Mouse (Mus musculus) layer of hippocampus, postnatal 10 days (tissue): ENCODE measurements around the gene Trub2. TPM values are rescaled to one million over a fixed set of nuclear protein-coding genes. Genes with fewer than 3 reads are reported as not detected.
A peak's percentile ranks its signal among the peaks of the same experiment; 100 is the strongest.

Experiments
- DNase-seq, 2 experiments: peaks; one replicate each; pipeline ENCODE4 v3.0.0; 2021; ENCODE audit warnings: low spot score in 2 of 2
- long read RNA-seq: library from polyadenylated mRNA; stranded (forward); transcript quantifications from one replicate; pipeline ENCODE4 v2.0.0, GENCODE M21; 2023
- total RNA-seq, 2 experiments: library from RNA; stranded (reverse); gene quantifications; 2 replicates each; pipeline ENCODE4 v1.2.3; 2021

The Trub2 gene
- total RNA-seq = 10 to 100 TPM; 47.7 to 59.7 TPM
- long read RNA-seq, transcript Trub2-201 (8 exons, 3,408 nt) = major isoform, 6 of 26 reads
- long read RNA-seq, partial matches to known transcripts = 6 of 26 reads
- long read RNA-seq, other reads (novel, unspliced or antisense) = 13 of 26 reads

DNA sequence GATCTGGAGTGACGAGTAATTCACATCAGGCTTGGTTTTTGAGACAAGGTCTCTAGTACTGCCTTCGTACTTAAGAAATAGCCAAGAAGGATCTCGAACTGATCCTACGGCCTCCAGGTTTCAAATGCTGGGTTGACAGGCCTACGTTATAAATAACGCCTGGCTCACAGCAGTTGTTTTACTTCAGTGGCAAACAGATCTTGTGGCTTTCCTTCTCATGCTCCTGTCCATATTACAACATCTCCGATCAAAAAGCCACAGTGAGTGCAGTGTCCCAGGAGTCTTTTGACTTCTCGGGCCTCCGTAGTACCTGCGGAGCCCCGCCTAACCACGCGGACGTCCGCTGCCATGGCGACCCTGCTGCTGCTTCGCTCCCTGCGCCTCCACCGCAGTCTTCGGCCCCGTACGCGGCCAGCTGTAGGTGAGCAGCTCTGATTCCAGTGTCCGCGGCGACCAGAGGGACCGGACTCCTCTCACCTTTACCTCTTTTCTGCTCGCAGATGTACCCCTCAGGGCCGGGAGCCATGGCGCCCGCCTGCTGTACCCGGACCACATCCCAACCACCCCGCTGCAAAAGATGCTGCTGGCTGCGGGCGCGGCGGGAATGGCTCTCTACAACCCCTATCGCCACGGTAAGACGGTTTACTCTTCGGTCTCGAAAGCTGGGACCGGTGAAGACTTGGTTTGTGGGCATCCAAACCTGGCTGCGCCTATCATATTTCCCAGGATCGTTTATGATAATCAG, at the start of gene Trub2:
Gene Trub2 (minus strand): TSS at position 566 of the 745 bp plus-strand sequence.
- peak; percentile 77 to 81 for DNase-seq

GRCm38 (mm10) chr2:29835391-29835899, 47.1 kb upstream of the Trub2 start:
- no peak for DNase-seq

DNA sequence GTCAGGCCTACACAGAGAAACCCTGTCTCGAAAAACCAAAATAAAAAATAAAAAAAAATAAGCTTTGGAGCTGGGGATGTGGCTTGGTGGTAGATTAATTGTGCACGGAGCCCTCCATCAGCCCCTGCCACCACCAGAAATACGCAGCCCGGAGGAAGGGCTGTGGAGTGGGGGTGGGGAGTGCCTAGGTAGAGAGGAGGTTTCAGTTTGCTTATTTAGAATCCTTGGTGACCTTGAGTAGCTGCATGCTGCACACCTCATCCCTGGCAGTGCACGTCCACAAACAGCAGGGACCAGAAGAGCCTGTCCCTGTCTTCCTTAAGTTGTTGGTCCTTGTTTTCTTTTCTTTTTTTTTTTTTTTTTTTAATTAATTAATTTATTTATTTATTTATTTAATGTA, 45.5 kb upstream of the Trub2 start:
- no peak for DNase-seq

GRCm38 (mm10) chr2:29831106-29831505, 42.8 kb upstream of the Trub2 start:
- DNase-seq = no peak

GRCm38 (mm10) chr2:29827709-29828024, 39.4 kb upstream of the Trub2 start:
- no peak for DNase-seq

GRCm38 (mm10) chr2:29826926-29827708, 38.8 kb upstream of the Trub2 start:
- peak; percentile 88 to 93 for DNase-seq

DNA sequence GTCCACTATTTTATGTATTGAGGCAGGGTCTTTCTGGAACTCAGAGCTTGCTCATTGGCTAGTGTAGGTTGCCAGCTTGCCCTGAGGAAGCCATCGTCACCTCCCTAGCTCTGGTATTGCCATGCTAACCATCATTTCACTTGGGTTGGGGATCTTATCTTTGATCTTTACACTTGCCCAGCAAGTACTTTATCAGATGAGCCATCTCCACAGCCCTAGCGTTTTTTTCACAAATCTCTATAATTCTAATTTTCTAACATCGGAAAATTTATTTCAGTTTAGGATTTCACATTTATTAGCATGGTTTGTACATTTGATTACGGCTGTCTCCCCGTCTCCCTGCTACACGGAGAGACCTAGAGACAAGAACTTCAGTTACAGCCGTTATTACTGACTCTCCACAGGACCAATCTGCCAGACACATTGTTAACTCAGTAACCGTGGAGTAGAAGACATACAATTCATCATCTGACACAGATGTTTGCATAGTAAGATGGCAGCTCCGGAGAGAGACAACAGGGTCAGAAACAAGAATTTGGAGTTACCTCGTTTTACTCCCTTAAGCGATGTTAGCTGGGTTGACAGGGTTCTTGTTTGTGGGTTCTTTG, 38.1 kb upstream of the Trub2 start:
- DNase-seq = no peak

- DNase-seq = peak; percentile 65 to 70
Measured at GRCm38 (mm10) chr2:29820025-29820817, 31.9 kb upstream of the Trub2 start, which contains the start of gene Urm1. Gene Urm1, plus strand, starts transcription at chr2:29820075.

- DNase-seq = no peak
Measured at GRCm38 (mm10) chr2:29819363-29819762, 31.1 kb upstream of the Trub2 start.

GRCm38 (mm10) chr2:29817426-29818232, 29.3 kb upstream of the Trub2 start:
- peak; percentile 93 to 94 for DNase-seq

GRCm38 (mm10) chr2:29815678-29816371, 27.5 kb upstream of the Trub2 start:
- no peak for DNase-seq

- DNase-seq = no peak
Measured at GRCm38 (mm10) chr2:29803400-29803831, 15.1 kb upstream of the Trub2 start.

DNA sequence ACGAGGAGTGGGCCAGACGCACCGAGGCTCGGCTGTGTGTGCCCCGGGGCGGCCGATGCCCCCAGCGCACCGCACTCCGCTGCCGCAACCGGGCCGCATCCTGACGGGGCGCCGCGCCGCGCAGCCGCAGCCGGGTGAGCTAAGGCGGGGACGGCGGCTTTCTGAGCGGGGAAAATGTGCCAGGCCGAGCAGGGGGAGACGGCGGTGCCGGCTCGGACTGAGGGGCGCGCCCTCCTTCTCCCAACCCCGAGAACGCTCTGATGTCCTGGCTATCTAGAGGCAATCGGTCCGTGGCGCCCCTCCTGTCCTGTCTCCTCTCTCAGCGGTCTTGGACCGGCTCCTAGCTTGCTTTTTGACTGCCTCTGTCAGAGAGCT, 14.5 kb upstream of the Trub2 start:
- DNase-seq = peak in 1 of 2 experiments; percentile 63

DNA sequence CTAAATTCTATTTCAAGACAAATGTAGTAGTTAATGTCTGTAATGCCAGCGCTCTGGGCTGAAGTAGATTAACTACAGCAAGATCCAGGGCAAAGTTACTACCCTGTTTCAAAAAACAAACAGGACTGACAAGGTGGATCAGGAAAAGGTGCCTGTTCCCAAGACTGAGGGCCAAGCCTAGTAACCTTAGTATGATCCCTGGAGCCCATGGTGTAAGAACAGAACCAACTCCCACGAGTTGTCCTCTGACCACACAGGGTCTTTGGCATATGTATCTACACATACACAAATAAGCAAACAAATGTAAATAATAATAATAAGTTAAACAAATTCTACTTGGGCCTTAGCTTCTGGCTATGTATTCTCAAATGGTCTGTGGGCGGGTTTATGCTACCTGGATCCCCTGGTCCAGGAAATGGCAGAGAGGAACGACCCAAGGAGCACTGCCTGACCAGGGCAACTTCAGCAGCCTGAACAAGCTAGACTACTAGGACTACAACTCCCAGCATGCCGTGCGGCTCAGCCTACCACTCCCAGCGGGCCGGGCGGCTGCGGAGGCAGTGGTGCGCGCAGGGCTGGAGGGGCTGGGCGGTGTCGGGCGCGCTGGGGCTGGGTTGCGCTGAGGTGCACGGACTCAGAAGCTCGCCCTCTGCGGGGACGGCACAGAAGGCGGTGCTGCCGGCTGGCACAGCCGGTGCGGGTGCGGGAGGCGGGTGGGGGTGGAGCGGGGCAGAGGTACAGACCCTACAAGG, 13.9 kb upstream of the Trub2 start, which contains the start of gene Slc27a4:
Gene Slc27a4 (plus strand): TSS at position 560 of the 752 bp plus-strand sequence.
- DNase-seq = peak; percentile 96 to 98

DNA sequence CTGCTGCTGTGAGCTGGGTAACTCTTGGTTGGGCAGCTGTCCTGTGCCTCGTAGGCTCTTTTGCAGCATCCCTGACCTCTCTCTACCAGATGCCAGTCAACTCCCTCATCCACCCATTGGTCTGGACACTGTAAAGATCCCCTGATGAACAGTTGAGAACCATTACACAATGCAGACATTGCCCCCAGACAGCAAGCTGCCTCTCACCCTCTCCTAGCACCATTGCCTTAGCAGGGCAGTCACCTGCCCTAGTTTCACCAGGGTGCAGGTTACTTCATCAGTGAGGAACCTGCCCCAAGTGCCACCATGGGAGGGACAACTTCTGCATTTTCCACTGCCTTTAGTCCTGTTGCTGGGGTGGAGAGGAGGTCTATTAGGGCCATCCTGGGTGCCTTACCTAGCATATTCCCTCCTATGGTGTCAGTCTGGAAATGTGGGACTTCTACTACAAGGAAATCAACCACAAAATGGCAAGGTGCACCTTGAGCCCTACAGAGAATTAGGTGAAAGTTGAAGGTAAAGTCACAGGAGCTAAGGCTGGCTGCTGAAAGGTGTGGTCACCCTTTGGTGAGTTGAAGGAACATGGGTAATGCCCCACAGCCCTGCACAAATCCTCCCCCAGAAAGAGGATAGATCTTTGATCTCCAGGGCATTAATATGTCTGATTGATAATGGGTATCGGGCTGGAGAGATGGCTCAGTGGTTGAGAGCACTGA, 4.6 kb upstream of the Trub2 start:
- DNase-seq = no peak

DNA sequence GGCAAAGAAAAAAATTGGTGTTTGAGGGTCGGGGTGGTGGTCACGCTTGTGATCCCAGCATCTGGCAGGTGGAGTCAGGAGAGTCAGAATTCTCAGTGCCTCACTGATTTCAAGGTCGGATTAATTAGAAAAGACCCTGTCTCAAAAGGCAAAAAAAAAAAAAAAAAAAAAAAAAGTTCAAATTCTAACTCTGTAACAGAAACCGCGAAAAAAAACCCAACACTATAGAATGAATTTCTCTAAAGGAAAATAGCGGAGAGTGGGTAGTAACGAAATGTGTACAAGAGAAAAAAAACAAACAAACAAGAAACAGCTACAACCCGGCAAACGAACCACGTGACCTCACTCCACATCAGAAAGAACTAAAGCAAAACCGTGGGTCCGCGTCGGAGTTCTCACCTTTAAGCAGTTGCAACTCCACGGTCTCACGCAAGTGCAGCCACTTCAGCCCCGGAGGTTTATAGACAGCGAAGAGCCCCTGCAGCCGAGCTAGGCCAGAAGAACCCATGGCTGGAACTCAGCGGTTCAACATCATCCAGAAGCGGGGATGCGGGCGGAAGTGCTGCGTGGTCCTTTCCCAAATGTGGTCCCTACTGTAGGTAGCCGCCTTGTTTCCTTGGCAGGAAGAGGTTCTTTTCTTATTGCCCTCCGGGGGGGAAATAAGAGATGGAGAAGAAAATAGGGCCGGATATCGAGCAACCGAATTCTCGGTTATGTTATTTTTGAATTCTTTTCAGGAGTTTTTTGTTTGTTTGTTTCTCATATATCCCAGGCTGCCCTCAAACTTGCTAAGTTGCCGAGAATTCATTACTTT, 991 bp downstream of the Trub2 start, which contains the start of gene Coq4:
Gene Coq4 (plus strand): TSS at position 390 of the 814 bp plus-strand sequence.
- DNase-seq = peak; percentile 88 to 92

DNA sequence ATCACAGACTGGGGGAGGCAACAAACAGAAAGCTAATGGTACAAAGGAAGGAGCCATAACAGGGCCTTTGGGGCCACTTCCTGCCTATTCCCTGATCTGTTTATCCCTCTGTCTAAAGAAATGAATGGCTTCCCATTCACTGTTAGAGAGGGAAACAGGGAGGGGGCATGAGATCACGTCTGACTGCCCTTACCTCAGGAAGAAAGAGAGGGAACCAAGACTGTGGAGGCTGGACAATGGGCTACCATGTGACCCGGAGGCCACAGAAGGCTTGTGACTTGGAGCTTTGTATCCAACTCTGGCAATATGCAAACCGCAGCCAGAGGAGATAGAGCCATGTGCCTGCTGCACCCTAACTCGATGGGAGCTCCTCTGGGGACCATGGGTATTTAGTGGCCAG, 4.0 kb downstream of the Trub2 start:
- DNase-seq = no peak
